Mouse (Mus musculus) forebrain, embryonic 10.5 days (tissue): ENCODE results near the gene Apoc2. TPM values are rescaled to one million over a fixed set of nuclear protein-coding genes. Genes with fewer than 3 reads are reported as not detected.
A peak's percentile ranks its signal among the peaks of the same experiment; 100 is the strongest.

ENCODE experiments used
- DNase-seq: peaks from one replicate; pipeline ENCODE4 v3.0.0-alpha.2; 2017; ENCODE audit warnings: low spot score; ENCODE audit errors: extremely low spot score
- H3K27ac ChIP-seq: fragments of 300-500 bp; sonication (generic); 2 replicates; pipeline ENCODE4 v1.5.1; 2016; ENCODE audit warnings: mild to moderate bottlenecking
- H3K27me3 ChIP-seq: fragments of 300-500 bp; sonication (generic); 2 replicates; pipeline ENCODE4 v1.6.1; 2016; ENCODE audit warnings: mild to moderate bottlenecking; ENCODE audit not compliant: poor library complexity, severe bottlenecking
- H3K36me3 ChIP-seq: fragments of 300-500 bp; sonication (generic); replicated peaks from 2 replicates; pipeline ENCODE4 v1.6.1; 2016; ENCODE audit warnings: mild to moderate bottlenecking, moderate library complexity
- H3K4me1 ChIP-seq: fragments of 300-500 bp; sonication (generic); 2 replicates; pipeline ENCODE4 v1.6.1; 2016
- H3K4me3 ChIP-seq: fragments of 300-500 bp; sonication (generic); 2 replicates; pipeline ENCODE4 v1.5.1; 2016; ENCODE audit warnings: mild to moderate bottlenecking, moderate library complexity
- H3K9me3 ChIP-seq: fragments of 300-500 bp; sonication (generic); 2 replicates; pipeline ENCODE4 v1.6.1; 2016; ENCODE audit warnings: mild to moderate bottlenecking, moderate library complexity
- WGBS: fragments of 180-500 bp; shearing (Covaris S2); methylation state at CpG from one replicate; pipeline ENCODE4 v1.1.7; 2016; 5-methylcytosine and 5-hydroxymethylcytosine counted together
- polyA plus RNA-seq: library from polyadenylated mRNA; unstranded; fragments of >200 nt; fragmentation: Nextera tagmentation; extraction: Ambion mirVana; gene quantifications from 2 replicates; pipeline ENCODE4 v1.2.1, GENCODE M21; 2016

The Apoc2 gene
- polyA plus RNA-seq, 1 experiment from 2014 or later, result not detected

GRCm38 (mm10) chr7:19685374-19685773 is 7.6 kb upstream of the Apoc2 start:
- no peak for DNase-seq
- no peaks in the 10 kb centered on the region for H3K36me3 ChIP-seq
- no peaks in the 10 kb centered on the region; the same call in 1 of the 2 replicates for H3K9me3 ChIP-seq
- H3K4me3 ChIP-seq, result no peak overlapping the region
- H3K4me1 ChIP-seq, result peaks cover 6% of the 10 kb centered on the region; the same call in 1 of the 2 replicates
- no peaks in the 10 kb centered on the region for H3K27me3 ChIP-seq
- H3K27ac ChIP-seq, result no peak overlapping the region
- WGBS, result 70% methylated on average over 4 of the region's 4 CpGs

GRCm38 (mm10) chr7:19683771-19684201 is 6.0 kb upstream of the Apoc2 start:
- no peaks in the 10 kb centered on the region for H3K27me3 ChIP-seq
- no peaks in the 10 kb centered on the region for H3K9me3 ChIP-seq
- DNase-seq, result no peak
- peaks cover 6% of the 10 kb centered on the region; the same call in 1 of the 2 replicates for H3K4me1 ChIP-seq
- WGBS, result 91% methylated on average over 6 of the region's 6 CpGs
- H3K4me3 ChIP-seq, result no peak overlapping the region
- no peaks in the 10 kb centered on the region for H3K36me3 ChIP-seq
- no peak overlapping the region for H3K27ac ChIP-seq

DNA sequence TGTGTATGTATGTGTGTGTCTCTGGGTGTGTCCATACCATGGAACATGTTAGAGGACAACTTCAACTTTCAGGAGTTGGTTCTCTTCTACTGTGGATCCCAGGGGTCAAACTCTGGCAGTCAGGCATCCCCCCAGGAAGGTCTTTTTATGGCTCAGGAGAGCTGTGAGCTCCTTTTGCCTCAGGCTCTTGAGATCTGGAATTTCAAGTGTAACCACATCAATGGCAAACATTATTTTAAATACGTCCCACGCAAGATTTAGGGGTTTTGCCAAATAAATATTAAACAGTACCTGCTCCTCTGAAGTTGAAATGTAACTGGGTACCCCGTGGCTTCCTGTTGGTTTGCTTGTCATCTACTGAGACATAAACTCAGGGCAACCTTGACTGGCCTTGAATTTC is 5.2 kb upstream of the Apoc2 start:
- no peak overlapping the region for H3K27ac ChIP-seq
- 80% methylated on average over 3 of the region's 3 CpGs for WGBS
- DNase-seq, result no peak
- no peaks in the 10 kb centered on the region for H3K36me3 ChIP-seq
- H3K27me3 ChIP-seq, result no peaks in the 10 kb centered on the region
- H3K4me1 ChIP-seq, result peaks cover 6% of the 10 kb centered on the region; the same call in 1 of the 2 replicates
- no peak overlapping the region for H3K4me3 ChIP-seq
- no peaks in the 10 kb centered on the region for H3K9me3 ChIP-seq

- Histone ChIP-seq H3K36me3 (no peaks in the 10 kb centered on the region), H3K4me1 (no peaks in the 10 kb centered on the region), H3K4me3 (no peak within 1 kb of the TSS), H3K9me3 (no peaks in the 10 kb centered on the region), H3K27me3 (no peaks in the 10 kb centered on the region), H3K27ac (no peak within 1 kb of the TSS)
- 71% methylated on average over 8 of the region's 8 CpGs for WGBS
- DNase-seq, result no peak
Measured at GRCm38 (mm10) chr7:19681202-19681694, 3.5 kb upstream of the Apoc2 start, which contains the start of the genes Gm44805 and Apoc4. Gm44805 (minus strand) TSS chr7:19681423. Apoc4 (minus strand) TSS chr7:19681479.

DNA sequence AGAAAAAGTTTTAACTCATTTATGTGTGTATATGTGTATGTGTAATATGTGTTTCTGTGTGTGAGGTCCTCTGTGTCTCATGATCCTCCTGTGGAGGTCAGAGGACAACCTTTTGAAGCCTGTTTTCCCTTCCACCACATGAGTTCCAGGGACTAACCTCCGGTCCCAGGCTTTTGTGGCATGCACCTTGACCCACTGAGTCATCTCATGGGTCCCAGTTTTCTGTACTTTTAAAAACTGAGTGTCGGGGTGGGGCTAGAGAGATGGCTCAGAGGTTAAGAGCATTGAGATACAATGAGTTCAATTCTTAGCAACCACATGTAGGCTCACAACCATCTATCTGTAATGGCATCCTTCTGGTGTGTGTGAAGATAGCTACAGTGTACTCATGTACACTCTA is 3.0 kb upstream of the Apoc2 start:
- no peak overlapping the region for H3K4me3 ChIP-seq
- no peaks in the 10 kb centered on the region for H3K4me1 ChIP-seq
- no peak overlapping the region for H3K27ac ChIP-seq
- DNase-seq, result no peak
- 82% methylated on average over 2 of the region's 2 CpGs for WGBS
- no peaks in the 10 kb centered on the region for H3K9me3 ChIP-seq
- no peaks in the 10 kb centered on the region for H3K36me3 ChIP-seq
- H3K27me3 ChIP-seq, result no peaks in the 10 kb centered on the region

DNA sequence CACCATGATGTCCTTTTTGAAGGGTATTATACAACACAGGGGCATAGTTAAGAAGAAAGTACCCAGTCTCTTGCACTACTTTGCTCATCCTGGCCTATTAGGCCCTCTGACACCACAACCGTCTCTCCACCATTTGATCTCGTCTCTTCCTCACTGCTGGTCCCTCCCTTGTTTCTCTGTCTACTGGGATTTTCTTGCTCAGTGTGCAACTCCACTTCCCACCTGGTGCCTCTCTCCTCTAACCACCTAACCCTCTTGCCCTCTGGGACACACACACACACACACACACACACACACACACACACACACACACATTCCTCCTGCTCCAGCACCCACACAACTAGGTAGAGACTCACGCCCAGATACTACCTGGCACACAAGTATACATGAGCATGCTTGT is 1.2 kb upstream of the Apoc2 start:
- WGBS, result 90% methylated on average over 3 of the region's 3 CpGs

GRCm38 (mm10) chr7:19676662-19677061 is 1.1 kb downstream of the Apoc2 start:
- no peak for DNase-seq
- no peaks in the 10 kb centered on the region for H3K4me1 ChIP-seq
- H3K36me3 ChIP-seq, result no peaks in the 10 kb centered on the region
- 79% methylated on average over 1 of the region's 1 CpGs for WGBS
- no peaks in the 10 kb centered on the region for H3K27me3 ChIP-seq
- H3K9me3 ChIP-seq, result no peaks in the 10 kb centered on the region
- H3K27ac ChIP-seq, result no peak overlapping the region
- no peak overlapping the region for H3K4me3 ChIP-seq

More for the DNA sequence above, 1.2 kb upstream of the Apoc2 start:
- H3K4me3 ChIP-seq, result no peak overlapping the region
- no peak overlapping the region for H3K27ac ChIP-seq
- no peaks in the 10 kb centered on the region for H3K36me3 ChIP-seq
- no peaks in the 10 kb centered on the region for H3K27me3 ChIP-seq
- DNase-seq, result no peak
- no peaks in the 10 kb centered on the region for H3K9me3 ChIP-seq
- H3K4me1 ChIP-seq, result no peaks in the 10 kb centered on the region

GRCm38 (mm10) chr7:19675824-19676223 is 1.9 kb downstream of the Apoc2 start:
- H3K9me3 ChIP-seq, result no peaks in the 10 kb centered on the region
- H3K4me1 ChIP-seq, result no peaks in the 10 kb centered on the region
- H3K36me3 ChIP-seq, result no peaks in the 10 kb centered on the region
- DNase-seq, result no peak
- H3K4me3 ChIP-seq, result no peak overlapping the region
- no peaks in the 10 kb centered on the region for H3K27me3 ChIP-seq
- no peak overlapping the region for H3K27ac ChIP-seq
- 84% methylated on average over 10 of the region's 10 CpGs for WGBS

- WGBS, result 70% methylated on average over 14 of the region's 14 CpGs
- Histone ChIP-seq H3K27ac (no peak overlapping the region), H3K27me3 (no peaks in the 10 kb centered on the region), H3K4me1 (peaks cover 7% of the 10 kb centered on the region), H3K36me3 (no peaks in the 10 kb centered on the region), H3K9me3 (no peaks in the 10 kb centered on the region), H3K4me3 (no peak overlapping the region)
- no peak for DNase-seq
Measured at GRCm38 (mm10) chr7:19673083-19673699, 4.5 kb downstream of the Apoc2 start.

DNA sequence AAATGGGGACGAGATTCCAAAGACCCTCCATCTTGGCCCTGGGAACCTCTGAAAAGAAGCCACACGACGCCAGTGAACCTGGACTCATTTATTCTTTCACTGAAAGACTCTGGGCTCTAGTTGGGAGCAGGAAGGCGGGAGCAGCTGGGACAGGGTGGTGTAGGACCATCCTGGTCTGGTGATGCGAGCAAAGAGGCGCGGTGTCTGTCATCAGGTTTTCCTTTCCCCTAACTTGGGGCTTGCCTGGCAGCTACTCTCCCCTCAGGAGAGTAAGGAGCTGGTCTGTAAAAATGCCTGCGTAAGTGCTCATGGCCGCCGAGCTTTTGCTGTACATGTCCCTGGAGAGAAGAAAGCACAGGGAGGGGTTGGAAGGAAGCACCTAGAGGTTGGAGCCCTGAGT is 6.2 kb downstream of the Apoc2 start:
- DNase-seq, result no peak
- H3K4me3 ChIP-seq, result no peak overlapping the region
- H3K36me3 ChIP-seq, result no peaks in the 10 kb centered on the region
- no peak overlapping the region for H3K27ac ChIP-seq
- WGBS, result 77% methylated on average over 10 of the region's 10 CpGs
- no peaks in the 10 kb centered on the region for H3K27me3 ChIP-seq
- no peaks in the 10 kb centered on the region for H3K9me3 ChIP-seq
- H3K4me1 ChIP-seq, result peaks cover 7% of the 10 kb centered on the region

DNA sequence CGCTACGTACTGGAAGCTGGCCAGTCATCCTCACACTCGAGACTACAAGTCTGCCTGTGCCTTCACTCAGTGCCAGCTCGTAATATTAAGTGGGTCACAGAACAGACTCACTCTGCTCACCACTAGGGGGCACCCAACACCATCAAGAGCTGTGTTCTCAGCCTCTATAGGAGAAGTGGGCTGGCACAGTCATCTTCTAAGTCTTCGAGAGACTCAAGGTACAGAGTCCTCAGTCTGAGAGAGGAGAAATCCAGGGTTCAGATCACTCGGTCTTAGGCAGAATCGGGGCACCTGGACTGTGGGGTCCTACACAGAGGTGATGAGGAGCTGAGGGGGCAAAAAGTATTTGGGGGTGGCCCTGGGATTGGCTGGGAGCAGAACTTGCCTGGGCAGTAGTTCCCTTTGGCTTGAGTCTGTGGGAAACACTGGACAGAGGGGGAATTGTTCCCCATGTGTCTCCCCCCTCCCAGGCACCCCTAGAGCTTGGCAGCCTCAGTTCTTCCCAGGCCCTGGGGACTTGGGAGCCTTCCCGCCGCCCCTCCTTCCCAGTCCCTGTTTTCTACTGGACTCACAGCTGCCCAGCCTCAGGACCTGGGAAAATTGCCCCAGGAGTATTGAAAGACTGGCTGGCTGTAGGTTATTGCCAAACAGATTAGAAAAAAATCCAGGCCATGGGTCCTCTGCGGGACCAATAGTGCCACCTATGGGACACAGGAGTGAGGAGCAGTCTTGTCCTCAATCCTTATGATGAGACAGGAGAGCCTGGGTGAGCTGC is 8.6 kb downstream of the Apoc2 start:
- H3K4me3 ChIP-seq, result peak overlapping the region; percentile 30
- 12% methylated on average over 10 of the region's 10 CpGs for WGBS
- H3K4me1 ChIP-seq, result peaks cover 19% of the 10 kb centered on the region
- H3K27me3 ChIP-seq, result no peaks in the 10 kb centered on the region
- H3K9me3 ChIP-seq, result no peaks in the 10 kb centered on the region
- H3K36me3 ChIP-seq, result no peaks in the 10 kb centered on the region
- DNase-seq, result peak; percentile 86
- H3K27ac ChIP-seq, result peak overlapping the region; percentile 80

GRCm38 (mm10) chr7:19667434-19667833 is 10.3 kb downstream of the Apoc2 start:
- H3K4me3 ChIP-seq, result no peak overlapping the region
- H3K27me3 ChIP-seq, result no peaks in the 10 kb centered on the region
- H3K9me3 ChIP-seq, result no peaks in the 10 kb centered on the region
- peaks cover 28% of the 10 kb centered on the region for H3K4me1 ChIP-seq
- peaks cover 4% of the 10 kb centered on the region for H3K36me3 ChIP-seq
- H3K27ac ChIP-seq, result no peak overlapping the region
- DNase-seq, result no peak
- WGBS, result 90% methylated on average over 2 of the region's 2 CpGs

DNA sequence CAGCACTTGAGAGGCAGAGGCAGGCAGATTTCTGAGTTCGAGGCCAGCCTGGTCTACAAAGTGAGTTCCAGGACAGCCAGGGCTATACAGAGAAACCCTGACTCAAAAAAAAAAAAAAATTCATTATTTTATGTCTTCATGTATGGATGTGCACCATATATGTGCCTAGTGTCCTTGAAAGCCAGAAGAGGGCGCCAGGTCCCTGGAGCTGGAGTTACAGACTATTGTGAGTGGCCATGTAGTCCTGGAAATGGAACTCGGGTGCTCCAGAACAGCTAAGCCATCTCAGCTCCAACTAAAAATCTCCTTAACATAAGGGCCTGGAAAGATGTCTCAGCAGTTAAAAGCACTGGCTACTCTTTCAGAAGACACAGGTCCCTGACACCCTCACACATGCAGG is 11.0 kb downstream of the Apoc2 start:
- Histone ChIP-seq H3K27ac (no peak overlapping the region), H3K4me3 (no peak overlapping the region), H3K4me1 (peaks cover 28% of the 10 kb centered on the region), H3K9me3 (no peaks in the 10 kb centered on the region), H3K27me3 (no peaks in the 10 kb centered on the region), H3K36me3 (peaks cover 11% of the 10 kb centered on the region)
- WGBS, result 62% methylated on average over 3 of the region's 3 CpGs
- DNase-seq, result no peak
